Mouse (Mus musculus): ENCODE measurements around the gene Olfr811. TPM values are rescaled to one million over a fixed set of nuclear protein-coding genes. Genes with fewer than 3 reads are reported as not detected.

Gene Olfr811
- polyA plus RNA-seq, 1 experiment from 2014 or later: not detected

Other genes with a start within 250 kb of the Olfr811 start
- gene Olfr794, start 236.7 kb downstream of the Olfr811 start, polyA plus RNA-seq (2014; fragmentation: Nextera tagmentation; extraction: Ambion mirVana): not detected in 2 replicates
- not detected in 2 replicates for gene Olfr796, start 191.8 kb downstream of the Olfr811 start, polyA plus RNA-seq (2014; fragmentation: Nextera tagmentation; extraction: Ambion mirVana)
- gene Olfr798, start 176.5 kb downstream of the Olfr811 start, polyA plus RNA-seq (2014; fragmentation: Nextera tagmentation; extraction: Ambion mirVana): not detected in 2 replicates
- not detected in 2 replicates for gene Olfr799, start 166.9 kb downstream of the Olfr811 start, polyA plus RNA-seq (2014; fragmentation: Nextera tagmentation; extraction: Ambion mirVana)
- gene Olfr800, start 146.7 kb downstream of the Olfr811 start, polyA plus RNA-seq (2014; fragmentation: Nextera tagmentation; extraction: Ambion mirVana): not detected in 2 replicates
- gene Olfr801, start 130.5 kb downstream of the Olfr811 start, polyA plus RNA-seq (2014; fragmentation: Nextera tagmentation; extraction: Ambion mirVana): not detected in 2 replicates
- gene Olfr802, start 116.2 kb downstream of the Olfr811 start, polyA plus RNA-seq (2014; fragmentation: Nextera tagmentation; extraction: Ambion mirVana): 0.04 TPM in 1 of 2 replicates, not detected in the other
- not detected in 2 replicates for gene Olfr803, start 110.1 kb downstream of the Olfr811 start, polyA plus RNA-seq (2014; fragmentation: Nextera tagmentation; extraction: Ambion mirVana)
- gene Olfr804, start 101.2 kb downstream of the Olfr811 start, polyA plus RNA-seq (2014; fragmentation: Nextera tagmentation; extraction: Ambion mirVana): not detected in 2 replicates
- not detected in 2 replicates for gene Olfr805, start 75.0 kb downstream of the Olfr811 start, polyA plus RNA-seq (2014; fragmentation: Nextera tagmentation; extraction: Ambion mirVana)
- gene Olfr806, start 62.5 kb downstream of the Olfr811 start, polyA plus RNA-seq (2014; fragmentation: Nextera tagmentation; extraction: Ambion mirVana): not detected in 2 replicates
- gene Olfr807, start 46.6 kb downstream of the Olfr811 start, polyA plus RNA-seq (2014; fragmentation: Nextera tagmentation; extraction: Ambion mirVana): not detected in 2 replicates
- gene Olfr808, start 38.9 kb downstream of the Olfr811 start, polyA plus RNA-seq (2014; fragmentation: Nextera tagmentation; extraction: Ambion mirVana): not detected in 2 replicates
- gene Olfr809, start 29.8 kb downstream of the Olfr811 start, polyA plus RNA-seq (2014; fragmentation: Nextera tagmentation; extraction: Ambion mirVana): not detected in 2 replicates
- not detected in 2 replicates for gene Olfr810, start 9.5 kb downstream of the Olfr811 start, polyA plus RNA-seq (2014; fragmentation: Nextera tagmentation; extraction: Ambion mirVana)
- not detected in 2 replicates for gene Olfr812, start 41.7 kb upstream of the Olfr811 start, polyA plus RNA-seq (2014; fragmentation: Nextera tagmentation; extraction: Ambion mirVana)
- not detected in 2 replicates for gene Olfr813, start 51.0 kb upstream of the Olfr811 start, polyA plus RNA-seq (2014; fragmentation: Nextera tagmentation; extraction: Ambion mirVana)
- gene Olfr814, start 75.5 kb upstream of the Olfr811 start, polyA plus RNA-seq (2014; fragmentation: Nextera tagmentation; extraction: Ambion mirVana): not detected in 2 replicates
- not detected in 2 replicates for gene Olfr815, start 101.5 kb upstream of the Olfr811 start, polyA plus RNA-seq (2014; fragmentation: Nextera tagmentation; extraction: Ambion mirVana)
- gene Olfr816, start 111.2 kb upstream of the Olfr811 start, polyA plus RNA-seq (2014; fragmentation: Nextera tagmentation; extraction: Ambion mirVana): not detected in 2 replicates
- not detected in 2 replicates for gene Olfr818, start 144.7 kb upstream of the Olfr811 start, polyA plus RNA-seq (2014; fragmentation: Nextera tagmentation; extraction: Ambion mirVana)
- gene Olfr819, start 162.9 kb upstream of the Olfr811 start, polyA plus RNA-seq (2014; fragmentation: Nextera tagmentation; extraction: Ambion mirVana): not detected in 2 replicates
- not detected in 2 replicates for gene Olfr247, start 171.7 kb upstream of the Olfr811 start, polyA plus RNA-seq (2014; fragmentation: Nextera tagmentation; extraction: Ambion mirVana)
- gene Gm10310, start 180.7 kb upstream of the Olfr811 start, polyA plus RNA-seq (2014; fragmentation: Nextera tagmentation; extraction: Ambion mirVana): not detected in 2 replicates
- gene Olfr820, start 208.2 kb upstream of the Olfr811 start, polyA plus RNA-seq (2014; fragmentation: Nextera tagmentation; extraction: Ambion mirVana): not detected in 2 replicates
- gene Olfr821, start 226.0 kb upstream of the Olfr811 start, polyA plus RNA-seq (2014; fragmentation: Nextera tagmentation; extraction: Ambion mirVana): not detected in 2 replicates

Data from kidney, embryonic 14.5 days (tissue).